Mouse (Mus musculus) left cerebral cortex, adult 9 months (tissue): Measurements from ENCODE around the gene Soat2.

Experiments
- DNase-seq, 2 experiments: peaks; one replicate each; pipeline ENCODE4 v3.0.0; 2022; ENCODE audit warnings: low spot score in 2 of 2

Soat2 gene

GRCm38 (mm10) chr15:102188883-102189282, 38.6 kb downstream of the Soat2 start:
- no peak for DNase-seq

- no peak for DNase-seq
These were observed 41.4 kb downstream of the Soat2 start for GRCm38 (mm10) chr15:102191699-102192098.

- no peak for DNase-seq
These were observed 42.0 kb downstream of the Soat2 start for GRCm38 (mm10) chr15:102192271-102192812.

- no peak for DNase-seq
These were observed 42.6 kb downstream of the Soat2 start for GRCm38 (mm10) chr15:102192820-102193386.

- DNase-seq = no peak
These were observed 43.3 kb downstream of the Soat2 start for GRCm38 (mm10) chr15:102193652-102194051.

GRCm38 (mm10) chr15:102194439-102194838, 44.1 kb downstream of the Soat2 start:
- no peak for DNase-seq

GRCm38 (mm10) chr15:102195373-102195772, 45.0 kb downstream of the Soat2 start:
- DNase-seq = no peak

GRCm38 (mm10) chr15:102198841-102199240, 48.5 kb downstream of the Soat2 start:
- DNase-seq = no peak

GRCm38 (mm10) chr15:102202971-102203834, 52.9 kb downstream of the Soat2 start, which contains the start of gene Zfp740:
Zfp740 (plus strand) TSS chr15:102203249.
- peak; percentile 86 to 94 for DNase-seq

- peak; percentile 51 to 64 for DNase-seq
These were observed 53.6 kb downstream of the Soat2 start for GRCm38 (mm10) chr15:102203835-102204381.

GRCm38 (mm10) chr15:102204674-102205505, 54.6 kb downstream of the Soat2 start, which contains the start of gene Csad:
Csad (minus strand) TSS chr15:102204724.
- no peak for DNase-seq

GRCm38 (mm10) chr15:102205779-102206178, 55.5 kb downstream of the Soat2 start:
- DNase-seq = peak in 1 of 2 experiments; percentile 45

GRCm38 (mm10) chr15:102207351-102207750, 57.0 kb downstream of the Soat2 start:
- no peak for DNase-seq

- no peak for DNase-seq
These were observed 57.8 kb downstream of the Soat2 start for GRCm38 (mm10) chr15:102208092-102208561.

- no peak for DNase-seq
These were observed 58.8 kb downstream of the Soat2 start for GRCm38 (mm10) chr15:102209114-102209513.

- no peak for DNase-seq
These were observed 60.5 kb downstream of the Soat2 start for GRCm38 (mm10) chr15:102210816-102211215.

GRCm38 (mm10) chr15:102211895-102212294, 61.6 kb downstream of the Soat2 start:
- DNase-seq = no peak
